Mouse (Mus musculus): ENCODE data around the gene Rai1. TPM values are rescaled to one million over a fixed set of nuclear protein-coding genes. Genes with fewer than 3 reads are reported as not detected.

The Rai1 gene
- polyA plus RNA-seq, 1 experiment = 15.3 TPM

- WGBS = 84% methylated on average over 7 of the region's 7 CpGs
- no peak for DNase-seq (ENCODE audit: low read depth, low spot score)
Observed at GRCm38 (mm10) chr11:60093984-60094587, 10.7 kb upstream of the Rai1 start.

- 69% methylated on average over 9 of the region's 9 CpGs for WGBS
- DNase-seq (ENCODE audit: low read depth, low spot score) = no peak
Observed at GRCm38 (mm10) chr11:60094909-60095810, 9.7 kb upstream of the Rai1 start.

GRCm38 (mm10) chr11:60099555-60100186 is 5.1 kb upstream of the Rai1 start:
- WGBS = 71% methylated on average over 8 of the region's 8 CpGs
- DNase-seq (ENCODE audit: low read depth, low spot score) = no peak

GRCm38 (mm10) chr11:60100827-60101555 is 3.8 kb upstream of the Rai1 start:
- DNase-seq (ENCODE audit: low read depth, low spot score) = no peak
- 81% methylated on average over 4 of the region's 4 CpGs for WGBS

DNA sequence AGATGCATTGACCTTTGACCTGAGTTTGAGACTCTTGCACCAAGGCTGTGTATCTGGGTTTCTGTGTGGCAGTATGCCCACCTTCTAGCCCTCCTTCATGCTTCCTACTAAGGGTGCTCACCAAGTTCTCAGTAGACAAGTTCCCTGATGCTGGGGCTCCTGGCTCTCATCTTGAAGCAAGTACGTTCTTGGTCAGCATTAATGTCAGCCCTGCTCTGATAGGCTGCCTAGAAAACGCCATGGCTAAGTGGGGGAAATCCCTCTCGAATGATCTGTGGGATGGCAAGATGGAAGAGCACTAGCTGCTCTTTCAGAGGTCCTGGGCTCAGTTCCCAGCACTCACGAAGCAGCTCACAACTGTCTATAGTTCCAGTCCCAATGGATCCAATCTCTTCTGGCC is 2.8 kb upstream of the Rai1 start:
- WGBS = 83% methylated on average over 4 of the region's 4 CpGs
- DNase-seq (ENCODE audit: low read depth, low spot score) = no peak

GRCm38 (mm10) chr11:60102664-60103063 is 2.1 kb upstream of the Rai1 start:
- no peak for DNase-seq (ENCODE audit: low read depth, low spot score)
- 19% methylated on average over 6 of the region's 6 CpGs for WGBS

DNA sequence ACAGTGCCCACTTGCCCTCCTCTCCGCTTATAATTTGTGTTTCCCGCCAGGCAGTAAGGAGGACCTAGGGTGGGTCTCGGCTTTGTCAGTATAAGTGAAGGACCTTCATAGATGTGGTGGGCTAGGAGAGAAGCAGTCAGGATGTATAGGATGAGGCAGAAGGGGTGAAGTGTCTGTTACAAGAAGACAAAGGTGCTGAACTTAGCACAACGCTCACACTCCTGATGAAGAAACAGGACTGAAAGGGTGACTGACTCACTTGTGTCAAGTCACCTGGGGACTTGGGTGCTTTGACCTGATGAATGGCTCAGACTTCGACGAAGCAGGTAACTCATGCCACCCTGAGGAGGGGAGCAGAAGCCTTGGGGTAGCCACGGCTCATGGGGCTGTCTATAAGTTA is 1.2 kb upstream of the Rai1 start:
- WGBS = 96% methylated on average over 7 of the region's 7 CpGs
- DNase-seq (ENCODE audit: low read depth, low spot score) = no peak

- under 1% methylated on average over 88 of the region's 88 CpGs for WGBS
- DNase-seq (ENCODE audit: low read depth, low spot score) = no peak
Observed at GRCm38 (mm10) chr11:60105593-60106542, 1.1 kb downstream of the Rai1 start.

- DNase-seq (ENCODE audit: low read depth, low spot score) = no peak
- WGBS = 2% methylated on average over 14 of the region's 14 CpGs
Observed at GRCm38 (mm10) chr11:60106543-60107110, 1.8 kb downstream of the Rai1 start.

DNA sequence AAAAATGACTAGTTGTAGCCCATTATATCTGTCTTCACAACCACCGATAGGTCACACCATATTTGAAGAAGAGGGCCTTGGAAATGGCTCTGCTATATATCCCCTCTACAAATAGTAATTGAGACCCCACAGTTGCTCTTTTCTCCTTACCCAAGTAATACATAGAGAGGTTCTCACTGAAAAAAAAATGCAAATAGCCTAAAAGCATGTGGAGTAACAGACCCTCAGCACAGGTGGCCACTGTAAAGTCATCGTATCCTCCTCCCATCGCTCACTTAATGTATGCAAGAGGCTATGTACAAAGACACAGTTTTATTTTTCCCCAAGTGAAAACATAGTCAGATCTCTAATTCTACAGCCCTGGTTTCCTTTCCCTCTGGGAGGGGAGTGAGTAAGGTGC is 2.6 kb downstream of the Rai1 start:
- DNase-seq (ENCODE audit: low read depth, low spot score) = no peak
- WGBS = 82% methylated on average over 3 of the region's 3 CpGs

DNA sequence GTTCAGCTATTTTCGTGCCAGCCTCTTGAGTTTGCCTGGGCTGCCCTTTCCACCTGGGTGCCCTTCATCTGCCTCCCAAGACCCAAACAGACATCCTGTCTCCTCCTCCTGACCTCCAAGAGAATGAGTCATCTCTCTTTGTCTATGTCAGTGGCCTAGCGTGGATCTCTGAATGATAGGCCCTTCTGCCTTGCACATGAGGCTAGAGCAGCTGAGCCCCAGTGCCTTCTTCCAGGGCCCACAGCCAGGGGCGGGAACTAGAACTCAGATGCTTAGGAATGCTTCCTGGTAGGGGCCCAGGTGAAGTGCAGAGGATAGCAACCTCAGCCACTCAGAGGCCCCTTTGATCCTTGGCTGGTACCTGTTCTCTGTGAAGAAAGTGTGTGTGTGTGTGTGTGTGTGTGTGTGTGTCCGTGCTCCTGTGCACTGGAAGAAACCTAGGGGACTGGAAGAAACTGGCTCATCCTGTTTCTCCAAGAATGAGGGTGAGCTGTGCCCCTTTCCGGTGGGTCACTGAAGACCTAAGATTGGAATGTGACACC is 3.9 kb downstream of the Rai1 start:
- 24% methylated on average over 5 of the region's 5 CpGs for WGBS
- DNase-seq (ENCODE audit: low read depth, low spot score) = no peak

GRCm38 (mm10) chr11:60110386-60110785 is 5.6 kb downstream of the Rai1 start:
- DNase-seq (ENCODE audit: low read depth, low spot score) = no peak
- 37% methylated on average over 5 of the region's 5 CpGs for WGBS

GRCm38 (mm10) chr11:60111576-60111975 is 6.8 kb downstream of the Rai1 start:
- DNase-seq (ENCODE audit: low read depth, low spot score) = no peak
- 95% methylated on average over 2 of the region's 2 CpGs for WGBS

- 9% methylated on average over 4 of the region's 4 CpGs for WGBS
- no peak for DNase-seq (ENCODE audit: low read depth, low spot score)
Observed at GRCm38 (mm10) chr11:60113624-60114023, 8.8 kb downstream of the Rai1 start.

GRCm38 (mm10) chr11:60114296-60115023 is 9.6 kb downstream of the Rai1 start:
- 3% methylated on average over 21 of the region's 21 CpGs for WGBS
- no peak for DNase-seq (ENCODE audit: low read depth, low spot score)

- 0% methylated on average over 35 of the region's 43 CpGs for WGBS
- DNase-seq (ENCODE audit: low read depth, low spot score) = no peak
Observed at GRCm38 (mm10) chr11:60115024-60115538, 10.3 kb downstream of the Rai1 start.

- WGBS = 12% methylated on average over 6 of the region's 6 CpGs
- DNase-seq (ENCODE audit: low read depth, low spot score) = no peak
Observed at GRCm38 (mm10) chr11:60115638-60116276, 10.9 kb downstream of the Rai1 start.
